Mouse (Mus musculus) neutrophil, adult 65 days (primary cell): ENCODE measurements around the gene Gm3002. TPM values are rescaled to one million over a fixed set of nuclear protein-coding genes. Genes with fewer than 3 reads are reported as not detected.

Experiments
- total RNA-seq: library from RNA; stranded (reverse); gene quantifications from 2 replicates; pipeline ENCODE4 v1.2.4, GENCODE M21; 2023

The Gm3002 gene
- not detected in 2 replicates for total RNA-seq

DNA sequence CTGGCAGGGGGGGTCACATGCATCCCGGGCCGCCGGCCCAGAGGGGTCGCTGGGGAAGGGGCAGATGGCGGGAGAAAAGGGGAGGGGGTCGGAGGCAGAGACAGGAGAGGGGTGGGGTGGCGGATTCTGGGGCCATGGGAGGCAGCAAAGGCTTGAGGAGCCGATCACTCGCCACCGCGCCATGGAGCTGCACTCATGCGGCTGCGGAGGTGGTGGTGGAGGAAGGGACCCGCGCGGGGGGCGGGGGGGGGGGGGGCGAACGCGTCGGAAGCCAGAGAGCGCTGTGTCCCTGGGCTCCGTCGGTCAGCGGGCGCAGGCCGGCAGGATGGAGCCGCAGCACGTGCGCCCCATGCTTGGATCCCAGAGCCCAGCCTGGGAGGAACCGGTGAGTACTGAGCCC is at the start of gene Gm3002:
Gene Gm3002 (plus strand): TSS at position 301 of the 400 bp plus-strand sequence.

DNA sequence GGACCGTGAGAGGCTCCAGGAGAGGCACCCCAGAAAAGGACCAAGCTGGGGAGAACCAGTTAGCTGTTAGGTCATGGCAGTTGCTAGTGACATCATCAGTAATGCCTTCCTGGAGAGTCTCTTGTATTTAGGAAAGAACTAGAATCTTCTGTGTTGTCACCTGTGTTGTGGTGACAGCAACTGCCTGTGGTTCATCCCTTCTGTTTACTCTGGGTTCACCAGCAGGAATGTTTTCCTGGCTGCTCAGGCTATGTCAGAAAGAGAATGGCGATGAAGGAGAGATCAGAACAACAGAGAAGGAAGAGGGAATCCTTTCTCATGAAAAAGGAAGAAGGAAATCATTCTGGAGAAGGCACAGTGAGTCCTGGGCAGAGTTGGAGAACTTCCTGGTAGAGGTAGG is 36.1 kb downstream of the Gm3002 start, which contains the start of gene Gm3033:
Gene Gm3033 (plus strand): TSS at position 301 of the 400 bp plus-strand sequence.

DNA sequence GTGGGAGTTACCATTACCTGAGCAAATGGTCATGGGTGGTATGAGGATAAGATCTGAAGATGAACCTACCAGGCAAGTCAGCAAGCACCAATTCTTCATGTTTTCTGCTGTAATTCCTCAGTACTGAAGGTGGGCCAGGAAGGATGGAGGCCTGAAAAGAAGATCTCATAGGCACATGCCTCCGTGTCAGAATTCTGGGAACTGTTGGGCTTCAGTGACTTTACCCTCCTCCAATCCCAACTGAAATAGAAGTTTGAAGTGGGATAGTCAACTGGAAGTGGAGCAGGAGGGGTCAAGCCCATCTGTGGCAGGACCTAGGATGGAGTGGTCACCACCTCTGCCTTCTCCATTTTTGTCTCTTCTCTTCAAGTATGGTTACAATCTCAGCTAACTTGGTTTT is 74.0 kb downstream of the Gm3002 start, which contains the start of gene Gm2916:
Gene Gm2916 (plus strand): TSS at position 301 of the 400 bp plus-strand sequence.

DNA sequence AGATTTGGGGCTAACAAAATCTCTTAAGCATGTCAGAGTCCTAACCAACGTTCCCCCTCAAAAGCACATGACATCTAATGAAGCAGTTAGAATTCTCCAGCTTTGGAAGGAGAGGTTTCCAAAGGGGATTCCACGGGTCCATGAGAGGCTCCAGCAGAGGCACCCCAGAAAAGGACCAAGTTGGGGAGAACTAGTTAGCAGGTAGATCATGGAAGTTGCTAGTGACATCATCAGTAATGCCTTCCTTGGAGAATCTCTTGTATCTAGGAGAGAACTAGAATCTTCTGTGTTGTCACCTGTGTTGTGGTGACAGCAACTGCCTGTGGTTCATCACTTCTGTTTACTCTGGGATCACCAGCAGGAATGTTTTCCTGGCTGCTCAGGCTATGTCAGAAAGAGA is 121.6 kb downstream of the Gm3002 start, which contains the start of gene Gm3029:
Gene Gm3029 (plus strand): TSS at position 301 of the 400 bp plus-strand sequence.

DNA sequence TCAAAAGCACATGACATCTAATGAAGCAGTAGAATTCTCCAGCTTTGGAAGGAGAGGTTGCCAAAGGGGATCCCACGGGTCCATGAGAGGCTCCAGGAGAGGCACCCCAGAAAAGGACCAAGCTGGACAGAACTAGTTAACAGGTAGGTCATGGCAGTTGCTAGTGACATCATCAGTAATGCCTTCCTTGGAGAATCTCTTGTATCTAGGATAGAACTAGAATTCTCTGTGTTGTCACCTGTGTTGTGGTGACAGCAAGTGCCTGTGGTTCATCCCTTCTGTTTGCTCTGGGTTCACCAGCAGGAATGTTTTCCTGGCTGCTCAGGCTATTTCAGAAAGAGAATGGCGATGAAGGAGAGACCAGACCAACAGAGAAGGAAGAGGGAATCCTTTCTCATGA is 153.4 kb downstream of the Gm3002 start, which contains the start of gene Gm3095:
Gene Gm3095 (plus strand): TSS at position 301 of the 400 bp plus-strand sequence.

DNA sequence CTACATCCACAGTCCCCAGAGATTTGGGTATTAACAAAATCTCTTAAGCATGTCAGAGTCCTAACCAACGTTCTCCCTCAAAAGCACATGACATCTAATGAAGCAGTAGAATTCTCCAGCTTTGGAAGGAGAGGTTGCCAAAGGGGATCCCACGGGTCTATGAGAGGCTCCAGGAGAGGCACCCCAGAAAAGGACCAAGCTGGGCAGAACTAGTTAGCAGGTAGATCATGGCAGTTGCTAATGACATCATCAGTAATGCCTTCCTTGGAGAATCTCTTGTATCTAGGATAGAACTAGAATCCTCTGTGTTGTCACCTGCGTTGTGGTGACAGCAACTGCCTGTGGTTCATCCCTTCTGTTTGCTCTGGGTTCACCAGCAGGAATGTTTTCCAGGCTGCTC is 188.2 kb downstream of the Gm3002 start, which contains the start of gene Gm3099:
Gene Gm3099 (plus strand): TSS at position 301 of the 400 bp plus-strand sequence.

Other genes starting within 250 kb of the Gm3002 start
- not detected in 2 replicates for gene Gm3012, start 175.6 kb upstream of the Gm3002 start, total RNA-seq
- gene Gm3020, start 158.0 kb upstream of the Gm3002 start, total RNA-seq = not detected in 2 replicates
- not detected in 2 replicates for gene Gm3043, start 121.3 kb upstream of the Gm3002 start, total RNA-seq
- not detected in 2 replicates for gene Gm3033, start 36.2 kb downstream of the Gm3002 start, total RNA-seq
- not detected in 2 replicates for gene Gm2916, start 74.1 kb downstream of the Gm3002 start, total RNA-seq
- not detected in 2 replicates for gene Gm3029, start 121.7 kb downstream of the Gm3002 start, total RNA-seq
- gene Gm3095, start 153.5 kb downstream of the Gm3002 start, total RNA-seq = not detected in 2 replicates
- gene Gm3099, start 188.3 kb downstream of the Gm3002 start, total RNA-seq = not detected in 2 replicates
- gene Gm5796, start 213.9 kb downstream of the Gm3002 start, total RNA-seq = not detected in 2 replicates